Mouse (Mus musculus) brain, embryonic 14.5 days (tissue): ENCODE measurements at regions not wholly inside any gene's neighbourhood (a gene's known extent, or its start where the extent isn't known, plus 50 kb on each side); places are given as distances from the start of the nearest gene placed in this dataset.
A peak's percentile ranks its signal among the peaks of the same experiment; 100 is the strongest.

Experiments
- CTCF ChIP-seq: fragments of 200-500 bp; IDR thresholded peaks from 2 replicates; pipeline ENCODE4 v1.5.1; 2012; ENCODE audit warnings: inconsistent platforms, mild to moderate bottlenecking, moderate library complexity, borderline replicate concordance; ENCODE audit not compliant: insufficient read depth, insufficient read length; ENCODE audit errors: extremely low read depth
- POLR2A ChIP-seq: fragments of 200-500 bp; IDR thresholded peaks from 2 replicates; pipeline ENCODE4 v1.6.1; 2012; ENCODE audit warnings: mild to moderate bottlenecking, inconsistent platforms, borderline replicate concordance; ENCODE audit not compliant: poor library complexity, insufficient read depth, insufficient read length, severe bottlenecking; ENCODE audit errors: extremely low read depth

DNA sequence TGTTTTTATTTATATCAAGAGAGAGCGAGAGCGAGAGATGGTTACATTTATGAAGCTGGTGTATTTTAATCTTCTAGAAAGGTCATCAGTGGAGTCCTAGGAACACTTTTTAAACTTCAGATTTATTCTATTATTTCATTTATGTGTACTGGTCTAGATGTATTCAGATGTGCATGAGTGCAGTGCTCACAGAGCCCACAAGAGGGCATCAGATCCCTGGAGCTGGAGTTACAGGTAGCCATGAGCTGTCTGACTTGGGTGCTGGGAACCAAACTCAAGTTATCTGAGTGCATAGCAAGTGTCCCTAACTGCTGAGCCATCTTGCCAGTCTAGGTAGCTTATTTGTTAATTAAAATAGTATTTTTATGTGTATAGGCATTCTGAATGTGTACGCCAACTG lies 249.7 kb downstream of the Tgfb2 start:
- TF ChIP-seq CTCF, result peak; percentile 44; the same call in 1 of the 2 replicates
- TF ChIP-seq POLR2A, result no peak
